Mouse (Mus musculus): ENCODE results near the gene Sult1b1.
"Not testable (repeated sequence)": the region's sequence is repeated elsewhere in the genome, so short reads cannot be mapped to it uniquely, and the experiment has no call there.

Sult1b1 gene

DNA sequence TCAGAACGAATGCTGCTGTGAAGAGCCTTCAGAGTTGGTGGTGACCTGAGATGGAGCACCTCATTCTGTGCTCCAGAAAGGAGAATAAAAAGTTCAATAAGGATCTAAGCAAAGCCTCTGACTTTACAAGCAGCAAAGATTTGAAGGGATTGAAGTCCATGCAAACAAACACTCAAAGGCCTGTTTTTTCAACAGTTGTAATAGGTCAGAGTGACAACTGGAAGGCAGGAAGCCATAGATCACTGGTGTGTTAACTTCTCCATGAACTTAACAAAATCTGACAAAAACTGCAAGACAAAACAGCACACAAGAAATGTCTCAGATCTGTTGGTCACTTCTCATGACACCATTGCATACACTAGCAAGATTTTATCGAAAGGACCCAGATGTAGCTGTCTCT, at the start of gene Sult1b1:
Gene Sult1b1, minus strand, starts transcription at position 85 of the 400 bp plus-strand sequence.
- DNase-seq = no peak

DNA sequence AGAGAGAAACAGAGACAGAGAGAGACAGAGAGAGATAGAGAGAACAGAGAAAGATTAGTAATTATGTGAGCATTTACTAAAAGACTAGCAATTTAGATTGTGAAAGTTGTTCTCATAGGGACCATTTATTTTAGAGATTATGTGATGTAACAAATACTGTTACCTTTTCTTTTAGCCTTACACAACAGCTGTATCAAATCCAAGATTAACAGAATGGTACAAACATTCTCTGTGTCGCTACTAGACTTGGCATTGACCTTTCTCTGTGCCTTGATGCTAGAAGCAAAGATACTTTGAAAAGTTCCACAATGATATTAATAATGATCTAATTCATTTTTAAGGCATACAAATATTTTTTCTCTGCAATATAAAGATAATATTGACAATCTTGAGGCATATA, 42.4 kb upstream of the Sult1b1 start:
- DNase-seq = no peak

DNA sequence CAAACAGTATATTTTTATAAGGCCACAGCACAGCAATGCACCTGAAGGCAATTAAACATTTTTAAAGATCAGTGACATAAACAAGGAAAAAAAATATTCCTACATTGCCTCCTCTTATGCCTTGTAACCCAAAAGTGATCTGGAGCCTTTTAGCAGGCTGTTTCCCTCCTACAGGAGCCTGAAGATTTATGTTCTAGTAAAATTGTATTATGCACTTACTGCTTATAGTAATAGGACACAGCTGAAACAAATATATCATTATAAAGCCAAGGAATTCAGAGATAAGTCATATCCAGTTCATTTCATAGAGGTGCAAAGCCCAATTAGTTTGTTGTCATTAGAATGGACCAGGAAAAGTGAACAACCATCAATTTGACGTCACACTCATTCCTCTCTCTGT, 36.2 kb upstream of the Sult1b1 start:
- no peak for DNase-seq

DNA sequence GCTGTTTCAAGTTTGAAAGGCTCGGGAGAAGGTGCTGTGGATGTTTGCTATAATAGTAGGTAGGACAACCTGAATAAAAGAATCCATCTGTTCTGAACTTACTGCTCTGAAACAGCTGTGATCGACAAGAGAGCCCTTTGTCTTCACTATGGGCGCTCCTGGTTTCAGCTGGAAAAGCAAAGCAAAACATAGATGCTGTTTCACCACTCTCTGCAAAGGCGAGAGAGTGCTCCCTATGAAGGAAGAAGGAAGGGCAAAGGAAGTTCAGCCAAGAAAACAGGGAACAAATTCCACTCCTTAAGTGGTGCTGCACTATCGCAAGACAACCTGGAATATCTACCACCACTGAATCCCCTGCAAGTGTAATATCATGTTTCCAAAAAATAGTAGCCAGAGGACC, 35.5 kb upstream of the Sult1b1 start:
- DNase-seq = no peak

DNA sequence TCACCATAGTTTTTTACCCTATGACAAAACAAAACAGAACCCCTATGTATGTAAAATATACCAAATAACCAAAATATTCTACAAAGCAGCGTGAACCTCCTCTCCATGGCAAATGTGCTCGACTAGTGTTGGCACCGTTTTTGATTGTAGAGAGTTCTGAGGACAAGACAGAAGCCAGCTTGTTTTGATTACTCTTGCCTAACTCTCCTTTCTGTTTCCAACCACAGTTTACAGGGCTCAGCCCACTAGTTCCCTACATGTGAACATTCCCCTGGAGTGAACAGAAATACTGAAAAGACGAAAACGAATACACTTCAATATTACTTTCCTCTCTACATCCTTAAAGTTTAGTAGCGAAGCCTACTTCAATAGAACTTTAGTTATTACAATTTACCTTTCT, 34.8 kb upstream of the Sult1b1 start:
- DNase-seq = no peak

DNA sequence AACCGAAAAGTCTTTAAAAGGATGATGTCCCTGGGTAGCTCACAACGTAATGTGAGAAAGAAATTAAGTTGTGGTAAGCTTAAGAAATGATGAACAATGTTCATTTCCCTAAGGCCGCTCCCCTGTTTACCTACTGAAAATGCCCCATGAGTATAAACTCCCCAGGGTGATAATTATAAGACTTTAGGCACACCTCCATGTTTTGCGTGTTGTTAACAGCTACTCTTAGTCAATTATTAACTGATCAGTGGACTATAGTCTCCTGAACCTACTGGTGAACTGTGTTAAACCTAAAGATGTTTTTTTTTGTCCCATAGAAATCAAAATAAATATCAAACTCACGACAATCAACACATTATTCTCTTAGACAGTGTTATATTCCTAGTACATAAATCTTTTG, 30.9 kb upstream of the Sult1b1 start, which contains the start of gene Sult1d1:
Gene Sult1d1, minus strand, starts transcription at position 183 of the 400 bp plus-strand sequence.
- no peak for DNase-seq

DNA sequence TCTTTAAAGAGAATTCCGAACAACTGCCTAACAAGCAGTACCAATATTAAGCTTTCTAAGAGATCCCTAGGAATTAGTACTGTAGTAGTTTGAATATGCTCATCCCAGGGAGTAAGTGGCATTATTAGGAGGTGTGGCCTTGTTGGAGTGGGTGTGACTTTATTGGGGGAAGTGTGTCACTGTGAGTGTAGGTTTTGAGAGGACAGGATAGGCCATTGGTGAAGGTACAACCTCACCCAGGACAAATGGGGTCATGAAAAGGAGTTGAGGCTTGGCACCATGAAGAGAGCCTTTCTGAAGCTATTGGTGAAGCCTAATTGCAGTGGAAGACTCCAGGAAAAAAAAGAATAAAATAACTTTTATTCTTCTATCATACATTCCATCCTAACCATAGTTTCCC, 29.3 kb upstream of the Sult1b1 start:
- DNase-seq = no peak

DNA sequence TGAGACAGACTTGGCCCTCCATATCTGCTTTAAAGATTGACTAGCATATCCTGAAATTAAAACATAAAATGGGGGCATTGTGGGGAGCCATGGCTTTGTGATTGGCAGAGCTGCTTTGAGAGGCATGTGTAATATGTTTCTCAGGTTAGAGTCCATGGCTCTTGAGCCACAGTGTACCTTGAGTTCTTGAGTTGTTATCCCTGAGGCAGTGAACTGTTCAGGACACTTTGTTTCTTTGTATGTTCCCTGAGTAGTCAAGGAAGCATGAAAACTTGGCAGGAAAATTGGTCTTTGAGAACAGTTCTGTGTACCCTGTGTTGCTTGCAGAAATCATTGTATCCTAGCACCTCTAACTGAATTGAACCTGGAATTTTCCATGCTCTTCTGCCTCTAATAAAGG, 25.0 kb upstream of the Sult1b1 start:
- no peak for DNase-seq

DNA sequence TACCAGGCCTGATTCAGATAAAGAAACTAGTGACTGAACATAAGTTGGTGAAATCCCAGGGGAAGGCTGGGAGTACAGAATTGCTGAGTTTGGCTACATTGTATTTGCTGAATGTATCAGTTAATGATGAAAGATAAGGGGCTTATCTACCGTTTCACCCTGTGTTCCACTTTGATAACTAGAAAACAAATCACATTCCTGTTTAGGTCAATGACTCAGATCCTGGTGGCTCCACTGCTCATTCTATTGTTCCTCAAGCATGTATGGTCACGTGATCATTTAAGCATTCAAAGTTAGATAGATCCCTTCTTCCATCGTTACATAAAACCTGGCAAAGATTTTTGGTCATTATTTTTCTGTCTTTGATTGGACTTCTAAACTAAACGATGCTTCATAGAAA, 24.5 kb upstream of the Sult1b1 start:
- no peak for DNase-seq

DNA sequence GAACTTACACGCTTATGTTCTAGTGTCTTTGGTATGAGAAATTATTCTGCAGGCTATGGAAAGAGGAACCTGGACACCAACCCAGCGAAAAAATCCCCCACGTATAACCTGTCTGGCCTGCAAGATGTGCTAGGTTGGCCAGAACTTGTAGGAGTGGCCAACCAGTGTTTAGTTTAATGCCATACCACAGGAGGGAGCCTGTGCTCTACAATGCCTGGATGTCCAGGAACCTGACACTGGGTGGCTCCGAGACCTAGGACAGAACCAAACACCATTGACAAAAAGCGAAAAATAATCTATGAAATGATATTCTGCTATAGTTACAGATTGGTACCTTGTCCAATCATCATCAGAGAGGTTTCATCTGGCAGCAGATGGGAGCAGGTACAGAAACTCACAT, 22.1 kb upstream of the Sult1b1 start:
- DNase-seq = no peak

DNA sequence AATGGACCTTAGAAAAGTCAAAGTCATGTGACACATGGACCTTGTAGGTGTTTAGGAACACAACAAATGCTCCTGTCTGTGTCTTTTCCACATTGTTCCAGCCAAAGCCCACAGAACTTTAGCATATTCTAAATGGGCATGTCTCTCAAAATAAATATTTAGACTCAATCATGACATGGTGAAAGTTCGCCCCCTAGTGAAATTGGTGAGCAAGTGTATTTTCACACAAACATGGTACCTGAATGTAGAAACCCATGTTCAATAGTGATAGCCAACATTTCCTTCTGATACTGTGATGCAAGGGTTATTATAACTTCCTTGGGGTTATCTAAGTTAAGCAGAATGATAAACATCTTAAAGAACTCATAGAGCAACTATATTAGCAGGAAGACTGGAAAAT, 12.9 kb upstream of the Sult1b1 start:
- DNase-seq = no peak

DNA sequence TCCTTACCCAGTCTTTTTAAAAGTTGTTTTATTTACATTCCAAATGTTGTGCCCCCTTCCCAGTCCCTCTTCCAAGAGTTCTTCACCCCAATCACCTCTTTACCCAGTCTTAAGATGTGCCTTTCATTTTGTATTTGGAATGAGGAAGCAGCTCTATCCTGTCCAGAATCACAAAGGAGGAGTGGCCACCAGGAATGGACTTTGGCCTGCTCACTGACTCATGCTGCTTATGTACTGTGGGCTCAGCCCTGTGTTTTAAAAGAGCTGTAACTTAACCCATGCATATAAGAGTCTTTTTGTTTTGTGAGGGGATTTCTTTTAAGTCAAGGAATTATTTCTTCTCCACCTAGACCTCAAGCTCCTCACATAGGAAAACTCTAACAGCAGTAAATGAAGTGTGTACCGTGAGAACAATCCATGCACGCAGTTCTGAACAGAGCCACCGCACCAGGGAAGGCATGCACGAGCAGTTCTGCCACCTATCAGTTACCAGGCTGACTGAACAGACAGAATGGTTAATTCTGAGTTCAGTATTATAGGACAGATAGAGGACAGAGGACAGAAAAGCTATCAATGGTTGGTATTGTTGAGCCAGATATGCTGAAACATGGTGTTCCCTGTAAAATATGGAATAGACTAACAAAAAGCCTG, 1.9 kb downstream of the Sult1b1 start:
- DNase-seq = no peak

DNA sequence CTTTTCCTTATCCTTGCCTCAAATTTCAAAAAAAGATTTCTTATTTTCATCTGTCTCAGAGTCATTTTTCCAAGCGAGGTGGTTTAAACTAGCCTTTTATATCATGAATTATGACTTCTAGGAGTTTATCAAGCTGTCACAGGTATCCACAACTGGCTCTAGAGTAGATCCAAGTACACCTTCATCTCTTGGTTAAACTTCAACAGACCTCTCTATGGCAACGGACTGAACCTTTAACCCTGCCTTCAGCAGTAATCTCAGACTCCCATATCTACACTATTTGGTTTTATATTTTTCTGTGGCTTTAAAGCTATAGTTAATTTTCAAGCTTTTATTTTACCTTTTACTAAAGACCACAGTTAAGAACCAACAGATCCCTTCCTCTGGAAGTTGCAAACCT, 5.7 kb downstream of the Sult1b1 start:
- DNase-seq = no peak

DNA sequence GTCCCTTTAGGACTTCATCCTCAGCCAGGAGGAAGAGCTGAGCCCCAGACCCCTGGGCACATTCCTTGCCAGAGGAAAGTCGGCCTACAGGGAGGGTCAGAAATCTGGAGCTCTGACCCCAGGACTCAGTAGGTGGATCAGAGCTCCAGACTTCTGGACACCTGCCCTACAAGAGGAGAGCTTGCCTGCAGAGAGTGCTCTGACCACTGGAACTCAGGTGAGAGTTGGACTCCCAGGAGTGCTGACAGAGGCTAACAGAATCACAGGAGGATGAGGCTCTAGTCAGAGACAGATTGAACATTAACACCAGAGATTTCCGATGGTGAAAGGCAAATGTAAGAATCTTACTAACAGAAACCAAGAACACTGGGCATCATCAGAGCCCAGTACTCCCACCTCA, 14.4 kb downstream of the Sult1b1 start:
- DNase-seq = not testable (repeated sequence)

DNA sequence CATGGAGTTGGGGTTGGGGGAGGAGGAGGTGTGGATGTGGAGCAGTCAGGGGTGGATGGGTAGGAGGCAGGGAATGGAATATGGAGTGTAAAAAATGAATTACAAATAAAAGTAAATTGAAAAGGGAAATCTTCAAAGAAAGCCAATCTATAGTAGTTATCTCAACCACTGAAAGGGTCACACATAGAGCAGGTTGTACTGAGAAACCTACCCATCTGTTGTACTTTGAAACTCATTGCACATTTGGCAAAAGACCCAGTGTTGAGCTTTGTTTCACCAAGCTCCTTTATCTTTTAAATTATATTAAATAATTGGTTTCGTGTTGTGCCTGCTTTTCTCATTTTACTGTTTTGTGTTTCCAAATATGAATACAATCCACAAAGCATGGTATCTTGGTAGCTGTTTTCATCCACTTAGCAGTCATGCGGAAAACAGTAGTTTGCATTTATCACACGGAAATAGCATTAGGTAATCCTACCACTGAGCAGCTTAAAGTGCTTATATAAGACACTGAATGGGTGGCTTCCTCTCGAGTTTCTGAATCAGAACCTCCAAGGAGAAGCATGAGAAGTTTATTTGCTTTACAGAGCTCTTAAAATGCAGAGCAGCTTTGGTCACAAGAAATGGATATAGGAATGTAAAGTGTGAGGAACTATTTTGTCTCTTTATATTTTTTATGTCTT, 32.1 kb downstream of the Sult1b1 start:
- no peak for DNase-seq

DNA sequence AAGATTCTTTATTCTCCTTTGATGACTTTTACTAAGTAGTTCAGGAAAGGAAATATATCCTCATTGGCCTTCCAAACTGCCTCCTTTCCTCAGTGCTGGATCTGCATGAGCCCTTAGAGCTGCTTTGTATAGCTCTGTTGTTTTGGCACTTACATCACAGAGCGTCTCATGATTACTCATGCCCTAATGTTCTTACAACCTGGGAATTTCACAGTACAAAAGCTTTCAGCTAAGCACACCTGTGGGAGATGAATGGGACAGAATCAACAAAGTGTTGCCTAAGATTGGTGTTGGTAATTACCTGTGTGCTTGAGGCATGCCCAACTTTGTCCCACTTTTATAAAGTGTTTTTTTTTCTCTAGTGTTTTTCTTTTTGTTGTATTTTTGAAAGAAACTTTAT, 35.3 kb downstream of the Sult1b1 start:
- no peak for DNase-seq

DNA sequence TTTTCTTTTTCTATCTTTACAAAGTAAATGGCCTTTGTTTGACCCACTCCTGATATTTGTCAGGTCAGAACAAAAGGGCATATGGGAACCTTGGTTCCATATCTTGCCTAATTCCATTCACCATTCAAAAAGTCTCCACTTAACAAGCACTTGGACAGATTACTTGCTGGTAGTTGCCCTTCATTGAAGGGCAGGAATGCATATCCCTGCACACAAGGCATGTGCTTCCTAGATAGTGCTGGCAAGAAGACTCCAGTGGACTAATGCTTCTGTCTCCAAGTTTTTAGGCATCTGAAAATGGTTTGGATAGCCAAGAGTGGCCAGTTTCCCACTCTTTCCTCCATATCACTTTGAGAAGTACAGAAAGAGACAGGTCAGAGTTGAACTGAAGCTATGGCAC, 38.7 kb downstream of the Sult1b1 start:
- no peak for DNase-seq

DNA sequence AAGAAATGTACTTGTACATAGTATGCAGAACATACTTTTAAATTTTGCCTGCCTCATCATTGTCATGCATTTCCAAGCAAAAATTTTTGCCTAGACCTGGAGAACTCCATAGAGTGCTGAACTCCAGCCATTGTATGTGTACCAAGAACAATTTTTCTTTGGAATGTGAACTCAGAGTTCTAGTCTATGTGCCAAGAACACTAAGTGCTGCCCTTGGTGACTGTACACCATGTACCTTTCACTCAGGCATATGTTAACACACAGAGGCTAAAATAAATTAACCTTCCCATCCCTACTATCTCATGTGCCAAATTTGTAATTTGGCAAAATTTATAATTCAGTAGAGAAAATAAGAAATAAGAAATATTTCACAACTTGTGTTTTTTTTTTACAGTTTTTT, 39.1 kb downstream of the Sult1b1 start:
- DNase-seq = no peak

DNA sequence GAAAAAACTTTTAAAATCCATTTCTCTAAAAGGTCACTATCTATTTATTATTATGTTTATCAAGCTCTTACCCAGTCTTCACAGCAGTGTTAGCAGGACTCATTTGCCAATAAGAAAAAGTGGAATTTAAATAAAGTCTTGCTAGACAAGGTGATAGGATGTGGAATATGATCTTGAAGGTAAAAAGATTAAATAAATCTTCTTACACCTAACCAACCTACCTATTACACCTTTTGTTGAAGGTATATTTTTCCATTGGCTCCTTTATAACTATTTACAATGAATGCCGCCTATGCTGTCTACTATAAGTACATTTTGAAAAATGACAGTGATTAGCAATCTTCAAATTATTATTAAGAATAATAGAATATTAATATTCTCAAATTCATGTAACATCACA, 47.2 kb downstream of the Sult1b1 start, which contains the start of gene Ugt2a1:
Gene Ugt2a1, minus strand, starts transcription at position 101 of the 400 bp plus-strand sequence.
- DNase-seq = no peak

DNA sequence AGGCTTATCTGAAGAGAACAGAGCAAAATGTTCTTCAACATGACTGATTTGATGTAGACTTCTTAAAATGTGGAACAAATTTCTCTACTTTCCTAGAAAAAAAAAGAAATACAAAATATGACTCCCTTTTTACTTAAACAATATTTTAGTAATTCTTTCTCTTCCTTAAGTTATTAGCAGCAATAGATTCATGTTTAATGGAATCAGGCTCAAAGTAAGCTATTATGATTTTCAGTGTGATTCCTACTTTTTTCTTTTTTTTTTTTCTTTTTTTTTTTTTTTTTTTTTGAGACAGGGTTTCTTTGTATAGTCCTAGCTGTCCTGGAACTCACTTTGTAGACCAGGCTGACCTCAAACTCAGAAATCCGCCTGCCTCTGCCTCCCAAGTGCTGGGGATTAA, 51.3 kb downstream of the Sult1b1 start, which contains the start of gene Gm43638:
Gene Gm43638, minus strand, starts transcription at position 101 of the 400 bp plus-strand sequence.
- DNase-seq = not testable (repeated sequence)

DNA sequence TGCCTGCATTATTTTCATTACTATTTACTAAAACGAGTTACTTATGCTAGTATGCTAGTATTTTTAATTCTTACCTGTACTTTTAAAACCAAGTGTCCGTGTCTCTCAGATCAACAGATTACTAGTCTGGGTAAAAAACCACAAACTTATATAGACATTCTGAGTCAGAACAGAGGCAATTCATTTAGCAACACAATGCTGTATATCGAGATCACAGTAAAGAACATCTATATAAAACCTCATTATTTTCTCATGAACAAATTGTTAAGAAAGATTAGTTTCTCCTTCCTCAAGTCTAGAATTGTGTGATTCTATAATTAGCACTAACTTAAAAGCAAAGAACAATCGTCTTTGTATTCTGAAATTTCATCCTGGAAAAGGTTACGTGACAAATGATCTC, 55.8 kb downstream of the Sult1b1 start, which contains the start of gene Ugt2a2:
Gene Ugt2a2, minus strand, starts transcription at position 101 of the 400 bp plus-strand sequence.
- DNase-seq = no peak
